Mouse (Mus musculus) ES-CJ7 (cell line): ENCODE measurements around the gene Trim26.
"Not testable (repeated sequence)": the region's sequence is repeated elsewhere in the genome, so short reads cannot be mapped to it uniquely, and the experiment has no call there.

Experiments
- DNase-seq: peaks from one replicate; pipeline ENCODE4 v3.0.0; 2011; ENCODE audit warnings: low read depth, low spot score

Trim26 gene

DNA sequence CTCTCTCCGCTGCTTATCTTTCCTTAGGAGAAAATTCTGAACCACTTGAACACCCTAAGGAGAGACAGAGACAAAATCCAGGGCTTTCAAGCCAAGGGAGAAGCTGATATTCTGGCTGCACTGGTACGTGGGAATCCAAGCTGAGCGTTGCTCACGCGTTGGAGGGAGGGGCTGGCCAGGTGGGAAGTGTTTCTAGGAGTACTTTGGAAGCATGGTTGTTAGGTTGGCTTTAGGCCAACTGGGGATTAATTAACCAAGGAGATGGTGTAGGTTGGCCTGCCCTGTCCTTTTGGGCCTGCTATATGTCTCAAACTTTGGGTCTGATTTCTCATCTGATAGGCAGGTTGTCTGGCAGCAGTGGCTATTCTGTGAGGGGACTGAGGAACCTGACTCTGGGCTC is 14.3 kb downstream of the Trim26 start:
- DNase-seq: no peak

DNA sequence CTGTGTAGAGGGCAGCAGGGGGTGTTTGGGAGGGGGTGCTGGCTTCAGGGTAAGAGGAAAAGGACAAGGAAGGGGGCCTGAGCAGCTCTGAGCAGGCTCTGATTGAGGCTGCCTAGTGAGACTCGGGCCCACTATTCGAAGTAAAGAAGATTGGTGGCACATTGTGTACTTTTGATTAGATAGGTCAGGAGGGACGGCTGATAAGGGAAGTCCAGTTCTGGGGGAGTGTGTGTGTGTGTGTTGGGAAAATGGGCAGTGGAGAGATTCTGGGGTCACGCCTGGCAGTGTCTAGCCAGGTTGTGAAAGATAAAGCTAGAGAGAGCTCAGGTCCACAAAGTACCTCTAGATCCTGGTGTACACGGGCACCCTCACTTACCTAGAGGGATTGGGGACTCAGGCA is 14.7 kb downstream of the Trim26 start:
- DNase-seq: no peak

DNA sequence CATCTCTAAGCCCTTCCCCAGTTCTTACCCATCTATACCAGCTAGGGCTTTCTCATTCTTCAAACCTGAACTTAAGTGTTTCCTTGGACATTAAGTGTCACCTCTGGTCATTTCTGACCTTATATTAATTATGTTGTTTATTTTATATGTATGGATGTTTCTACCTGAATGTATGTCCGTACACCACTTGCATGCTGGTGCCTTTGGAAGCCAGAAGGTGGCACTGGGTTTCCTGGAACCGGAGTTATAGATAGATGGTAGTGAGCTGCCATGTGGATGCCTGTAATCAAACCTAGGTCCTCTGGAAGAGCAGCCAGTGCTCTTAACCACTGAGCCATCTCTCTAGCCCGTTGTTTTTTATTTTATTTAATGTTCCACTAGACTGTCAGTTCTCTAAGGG is 18.6 kb downstream of the Trim26 start:
- no peak for DNase-seq

DNA sequence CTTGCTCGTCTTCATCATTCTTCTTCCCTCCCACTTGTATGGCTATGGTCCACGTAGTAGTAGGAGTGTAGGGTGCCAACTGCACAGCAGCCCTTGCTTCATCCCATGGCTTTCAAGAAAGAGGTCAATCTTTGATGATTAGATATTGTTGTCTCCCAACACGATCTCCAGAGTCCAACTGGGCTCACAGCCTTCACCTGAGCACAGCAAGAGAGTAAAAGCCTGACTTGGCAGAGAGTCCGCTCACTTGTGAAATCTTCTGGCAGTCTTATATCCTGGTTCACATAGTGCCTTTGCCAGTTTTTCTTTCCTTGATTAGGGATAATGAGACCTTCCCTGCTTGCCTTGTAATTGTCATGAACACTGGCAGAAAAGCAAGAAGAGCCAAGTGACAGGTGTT is 19.3 kb downstream of the Trim26 start:
- DNase-seq: no peak

DNA sequence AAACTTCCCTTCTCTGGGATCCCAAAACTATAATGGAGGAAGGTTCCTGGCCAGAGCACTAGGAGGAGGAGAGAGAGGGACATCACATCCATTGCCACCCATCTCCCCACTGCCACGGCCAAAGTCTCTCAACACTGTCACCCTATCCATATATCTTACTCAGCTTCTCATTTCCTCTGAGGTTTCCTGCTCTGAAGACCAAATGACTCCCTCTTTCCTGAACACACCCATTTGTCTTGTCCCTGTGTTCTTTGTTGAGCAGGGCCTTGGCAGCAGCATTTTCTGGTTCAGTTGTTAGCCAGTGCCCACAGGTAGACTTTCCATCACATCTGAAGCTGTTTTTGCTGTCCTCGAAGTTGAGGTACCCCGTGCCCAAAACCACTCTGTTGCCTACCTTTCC is 21.2 kb downstream of the Trim26 start:
- no peak for DNase-seq

GRCm38 (mm10) chr17:36861680-36862079 is 24.7 kb downstream of the Trim26 start:
- DNase-seq: no peak

DNA sequence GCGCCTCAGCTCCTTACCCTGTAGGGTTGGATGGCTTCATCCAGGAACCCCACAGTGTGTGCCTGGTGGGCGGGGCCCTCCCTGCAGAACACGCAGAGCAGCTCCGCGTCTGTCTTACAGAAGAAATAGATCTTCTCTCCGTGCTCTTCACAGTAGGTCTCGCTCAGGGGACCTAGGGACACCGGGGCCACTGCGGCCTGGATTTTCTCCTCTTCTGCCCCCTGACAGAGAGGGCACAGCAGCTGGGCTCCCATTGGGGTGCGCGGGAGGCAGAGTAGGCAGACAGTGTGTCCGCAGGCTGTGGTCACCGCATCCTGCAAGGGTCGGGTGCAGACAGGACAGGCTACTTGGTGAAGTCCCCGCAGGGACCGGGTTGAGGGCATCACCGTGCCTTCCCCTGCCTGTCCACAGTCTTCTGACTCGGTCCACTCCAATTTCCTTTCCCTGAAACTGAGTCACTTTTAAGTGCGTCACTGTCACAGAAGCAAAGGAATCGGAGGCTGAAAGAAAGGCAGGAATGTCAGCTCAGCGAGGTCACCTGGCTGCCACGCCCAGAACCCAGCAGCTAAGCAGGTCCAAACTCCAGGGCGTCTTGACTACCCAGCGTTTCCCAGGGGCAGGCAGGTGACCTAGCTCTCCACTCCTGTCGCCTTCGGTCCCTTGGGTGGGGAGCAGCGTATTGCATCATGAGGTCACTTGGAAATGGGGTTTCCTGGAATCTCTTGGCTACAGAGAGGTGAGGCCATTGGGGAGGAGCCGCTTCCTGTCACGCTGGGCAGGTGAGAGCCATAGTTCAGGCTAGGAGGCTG is 30.0 kb downstream of the Trim26 start, which contains the start of gene Trim15:
TSS of gene Trim15 (minus strand) at position 492 of the 809 bp plus-strand sequence.
- no peak for DNase-seq

GRCm38 (mm10) chr17:36868836-36869235 is 31.9 kb downstream of the Trim26 start:
- no peak for DNase-seq

DNA sequence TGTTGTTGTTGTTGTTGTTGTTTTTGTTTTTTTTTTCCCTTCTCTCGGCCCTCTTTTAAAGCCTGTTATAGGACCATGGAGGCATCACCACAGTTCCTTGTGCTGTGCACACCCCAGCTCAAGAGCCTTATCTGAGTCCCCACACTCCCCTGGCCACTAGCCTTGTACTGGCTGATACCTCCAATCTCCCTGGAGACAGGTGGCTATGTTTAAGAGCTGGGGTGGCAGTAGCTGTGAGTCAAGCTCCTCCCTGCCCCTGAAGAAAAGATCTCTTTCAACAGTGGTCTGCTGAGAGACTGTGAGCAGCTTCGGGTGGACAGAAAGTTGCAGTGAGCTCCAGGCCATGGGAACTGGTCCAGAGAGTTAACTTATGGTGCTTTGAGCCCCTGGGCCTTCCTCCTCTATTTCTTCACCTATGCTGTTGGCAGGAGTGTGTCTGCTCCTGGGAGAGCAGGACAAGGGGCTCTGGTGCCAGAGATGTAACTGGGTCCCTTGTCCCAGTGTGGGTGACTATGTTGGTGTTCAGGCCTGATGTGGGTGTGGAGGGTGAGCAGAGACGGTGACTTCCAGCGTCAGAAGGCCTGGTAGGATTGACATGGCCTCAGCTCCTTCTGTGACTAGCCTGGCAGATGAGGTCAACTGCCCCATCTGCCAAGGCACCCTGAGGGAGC is 32.5 kb downstream of the Trim26 start, which contains the start of gene Trim10:
TSS of gene Trim10 (plus strand) at position 291 of the 671 bp plus-strand sequence.
- DNase-seq: no peak

DNA sequence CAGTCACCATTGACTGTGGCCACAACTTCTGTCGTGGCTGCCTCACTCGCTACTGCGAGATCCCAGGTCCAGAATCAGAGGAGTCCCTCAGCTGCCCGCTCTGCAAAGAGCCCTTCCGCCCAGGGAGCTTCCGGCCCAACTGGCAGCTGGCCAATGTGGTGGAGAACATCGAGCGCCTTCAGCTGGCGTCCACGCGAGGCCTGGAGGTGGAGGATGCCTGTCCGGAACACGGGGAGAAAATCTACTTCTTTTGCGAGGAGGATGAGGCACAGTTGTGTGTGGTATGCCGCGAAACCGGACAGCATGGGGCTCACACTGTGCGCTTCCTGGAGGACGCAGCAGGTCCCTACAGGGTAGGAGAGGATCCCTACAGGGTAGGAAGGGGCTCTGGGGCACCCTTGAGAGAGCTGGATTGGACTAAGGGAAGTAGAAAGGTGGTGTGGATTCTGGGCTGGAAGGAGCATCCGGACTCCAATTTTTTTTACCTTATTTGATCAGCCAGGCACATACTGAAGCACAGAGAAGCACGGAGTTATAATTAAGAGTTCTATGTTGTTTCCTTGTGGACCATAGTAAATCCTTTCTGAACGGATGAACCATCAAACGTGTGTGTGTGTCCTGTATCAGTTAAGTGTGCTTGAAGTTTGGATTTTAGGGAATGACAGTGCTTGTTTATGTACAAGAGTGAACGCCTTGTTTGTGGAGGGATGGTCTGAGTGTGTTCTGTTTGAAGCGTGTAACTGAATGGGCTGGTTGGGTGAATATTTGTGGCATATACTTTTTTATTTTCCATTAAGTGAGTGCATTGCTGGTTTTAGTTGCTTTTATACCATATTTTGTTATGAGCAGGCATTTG is 33.2 kb downstream of the Trim26 start:
- DNase-seq: no peak

DNA sequence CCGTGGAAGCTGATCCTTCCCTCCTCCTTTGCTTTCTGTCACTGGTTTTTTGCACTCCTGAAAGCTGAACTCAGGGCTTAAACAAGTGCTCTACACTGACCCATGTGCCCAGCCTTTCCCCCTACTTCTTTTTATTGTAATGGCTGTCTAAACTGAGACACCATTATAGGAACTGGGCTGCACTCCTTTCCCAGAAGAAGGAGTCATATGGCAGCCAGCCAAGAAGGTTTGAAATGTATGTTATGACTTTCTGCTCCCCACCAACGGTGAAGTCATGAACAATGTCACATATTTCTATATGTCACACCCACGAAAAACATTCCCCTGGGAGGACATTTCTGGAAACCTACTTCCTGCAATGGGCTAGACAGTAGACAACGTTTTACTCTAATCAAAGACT is 37.7 kb downstream of the Trim26 start:
- no peak for DNase-seq

DNA sequence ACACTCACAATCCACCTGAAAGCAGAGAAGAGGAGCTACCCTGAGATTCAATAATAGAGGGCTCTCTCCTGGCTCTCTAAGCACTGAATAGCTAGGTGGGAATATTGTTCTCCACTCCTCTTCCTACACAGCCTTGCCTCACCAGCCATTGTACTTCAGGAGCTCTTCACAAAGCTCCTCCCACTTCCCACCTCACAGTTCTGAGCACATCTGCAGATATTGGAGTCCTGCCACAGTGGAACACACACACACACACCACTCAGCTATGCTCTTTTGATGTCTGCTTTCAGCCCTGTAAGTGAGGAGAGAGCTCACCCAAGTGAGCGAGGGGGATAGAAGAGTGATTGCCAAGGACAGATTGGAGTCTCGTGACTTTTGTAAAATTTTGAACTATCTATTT is 46.4 kb downstream of the Trim26 start:
- DNase-seq: no peak

DNA sequence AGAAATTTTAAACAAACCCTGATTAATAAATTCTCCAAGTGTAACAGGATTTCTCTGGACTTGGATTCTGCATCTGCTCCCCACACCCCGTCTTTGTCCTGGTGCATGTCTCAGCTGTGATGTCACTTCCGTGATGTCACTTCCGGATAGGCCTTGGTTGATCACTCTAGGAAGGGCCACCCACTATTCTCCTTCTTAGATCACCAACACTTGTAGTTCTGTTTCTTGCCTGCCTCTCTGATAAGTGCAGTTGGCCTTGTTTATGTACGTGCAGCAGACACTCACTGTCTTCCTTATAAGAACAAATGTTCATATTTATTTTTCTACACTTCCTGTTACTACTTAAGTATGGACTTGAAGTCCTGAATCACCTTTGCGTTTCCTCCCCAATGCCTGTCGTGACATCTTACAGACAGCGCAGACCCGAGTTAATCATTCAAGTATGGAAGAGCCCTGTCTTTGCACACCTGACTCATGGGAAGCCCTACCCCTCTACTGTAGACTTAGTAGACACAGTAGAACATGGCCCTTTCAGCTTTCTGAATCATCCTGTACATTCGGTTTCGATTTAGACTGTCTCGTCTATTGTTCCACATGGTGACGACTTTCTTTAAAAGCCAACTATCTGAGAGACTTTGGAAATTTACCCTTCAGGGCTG is 48.3 kb downstream of the Trim26 start:
- no peak for DNase-seq

GRCm38 (mm10) chr17:36890073-36890903 is 53.4 kb downstream of the Trim26 start, which contains the start of gene Trim40:
Trim40 (minus strand) TSS chr17:36890123.
- no peak for DNase-seq

DNA sequence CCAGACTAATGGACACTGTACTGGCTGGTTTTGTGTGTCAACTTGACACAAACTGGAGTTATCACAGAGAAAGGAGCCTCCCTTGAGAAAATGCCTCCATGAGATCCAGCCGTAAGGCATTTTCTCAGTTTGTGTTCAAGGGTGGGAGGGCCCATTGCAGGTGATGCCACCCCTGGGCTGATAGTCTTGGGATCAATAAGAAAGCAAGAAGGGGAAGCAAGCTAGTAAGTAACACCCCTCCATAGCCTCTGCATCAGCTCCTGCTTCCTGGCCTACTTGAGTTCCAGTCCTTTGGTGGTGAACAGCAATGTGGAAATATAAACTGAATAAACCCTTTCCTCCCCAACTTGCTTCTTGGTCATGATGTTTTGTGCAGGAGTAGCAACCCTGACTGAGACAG is 54.6 kb downstream of the Trim26 start:
- not testable (repeated sequence) for DNase-seq

- DNase-seq: peak; percentile 74
Measured at GRCm38 (mm10) chr17:36892362-36892761, 55.4 kb downstream of the Trim26 start.

DNA sequence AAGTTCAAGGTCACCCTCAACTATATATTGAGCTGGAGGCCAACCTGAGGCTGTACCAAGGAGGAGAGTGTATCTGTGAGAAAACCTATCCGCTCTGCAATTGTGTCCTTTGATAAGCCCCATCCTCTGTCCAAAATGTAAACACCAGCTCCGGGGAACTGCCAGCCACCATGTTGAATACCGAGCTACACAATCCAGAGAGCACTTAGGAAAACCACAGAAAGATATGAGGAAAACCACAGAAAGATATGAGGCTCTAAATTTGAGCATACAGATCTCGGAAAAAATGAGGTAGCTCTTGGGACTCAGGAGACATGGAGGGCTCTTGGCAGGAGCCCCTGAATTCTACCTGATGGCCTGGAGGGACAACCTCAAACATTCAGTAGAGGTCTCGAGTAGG is 56.5 kb downstream of the Trim26 start:
- DNase-seq: no peak

DNA sequence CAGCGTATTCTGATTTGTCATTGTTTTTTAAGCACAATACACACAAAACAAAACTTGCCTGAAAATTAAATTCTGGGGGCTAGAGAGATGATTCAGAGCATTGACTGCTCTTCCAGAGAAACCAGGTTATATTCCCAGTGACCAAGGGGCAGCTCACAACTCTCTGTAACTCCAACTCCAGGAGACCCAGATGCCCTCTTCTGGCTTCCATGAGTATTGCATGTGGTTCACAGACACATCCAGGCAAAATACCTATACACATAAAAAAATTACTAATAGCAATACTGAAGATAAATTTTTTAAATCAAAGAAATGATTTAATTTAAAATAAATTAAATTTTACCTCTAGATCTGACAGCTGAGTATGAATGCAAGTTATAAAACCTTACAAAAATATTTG is 59.6 kb downstream of the Trim26 start:
- DNase-seq: peak; percentile 66

- DNase-seq: no peak
Measured at GRCm38 (mm10) chr17:36897065-36897464, 60.1 kb downstream of the Trim26 start.

- DNase-seq: no peak
Measured at GRCm38 (mm10) chr17:36897552-36898205, 60.7 kb downstream of the Trim26 start, which contains the start of gene Trim31. Trim31 (plus strand) TSS chr17:36898118.
